Mouse (Mus musculus): ENCODE data around the gene Prkn. TPM values are rescaled to one million over a fixed set of nuclear protein-coding genes. Genes with fewer than 3 reads are reported as not detected.

The Prkn gene
- polyA plus RNA-seq, 1 experiment: 16.7 TPM

GRCm38 (mm10) chr17:11705005-11705404, 864.8 kb downstream of the Prkn start:
- no peak overlapping the region for H3K27ac ChIP-seq (ENCODE audit: insufficient read depth, low read length)
- WGBS: 93% methylated on average over 4 of the region's 4 CpGs
- H3K4me1 ChIP-seq (ENCODE audit: control insufficient read depth, insufficient read depth, low read length): peaks cover 2% of the 10 kb centered on the region; the same call in 1 of the 2 replicates
- DNase-seq: no peak
- no peaks in the 10 kb centered on the region for H3K27me3 ChIP-seq (ENCODE audit: control insufficient read depth, insufficient read depth, low read length)
- no peak for TF ChIP-seq CTCF (IDR thresholded peaks at IDR 0.05; ENCODE audit: borderline replicate concordance, insufficient read depth, low read depth, low read length)
- TF ChIP-seq POLR2A (IDR thresholded peaks at IDR 0.05; ENCODE audit: borderline replicate concordance, insufficient read depth, low read length): no peak
- H3K4me3 ChIP-seq (replicated peaks; ENCODE audit: insufficient read depth, low read depth, low read length): no peak overlapping the region

GRCm38 (mm10) chr17:11705761-11706160, 865.6 kb downstream of the Prkn start:
- no peaks in the 10 kb centered on the region for H3K27me3 ChIP-seq (ENCODE audit: control insufficient read depth, insufficient read depth, low read length)
- TF ChIP-seq CTCF (IDR thresholded peaks at IDR 0.05; ENCODE audit: borderline replicate concordance, insufficient read depth, low read depth, low read length) (no peak), POLR2A (IDR thresholded peaks at IDR 0.05; ENCODE audit: borderline replicate concordance, insufficient read depth, low read length) (no peak)
- H3K4me1 ChIP-seq (ENCODE audit: control insufficient read depth, insufficient read depth, low read length): peaks cover 2% of the 10 kb centered on the region; the same call in 1 of the 2 replicates
- no peak for DNase-seq
- no peak overlapping the region for H3K27ac ChIP-seq (ENCODE audit: insufficient read depth, low read length)
- WGBS: 95% methylated on average over 9 of the region's 9 CpGs
- no peak overlapping the region for H3K4me3 ChIP-seq (replicated peaks; ENCODE audit: insufficient read depth, low read depth, low read length)

- no peak overlapping the region for H3K27ac ChIP-seq (ENCODE audit: insufficient read depth, low read length)
- TF ChIP-seq CTCF (IDR thresholded peaks at IDR 0.05; ENCODE audit: borderline replicate concordance, insufficient read depth, low read depth, low read length): no peak
- TF ChIP-seq POLR2A (IDR thresholded peaks at IDR 0.05; ENCODE audit: borderline replicate concordance, insufficient read depth, low read length): no peak
- H3K4me3 ChIP-seq (replicated peaks; ENCODE audit: insufficient read depth, low read depth, low read length): no peak overlapping the region
- H3K27me3 ChIP-seq (ENCODE audit: control insufficient read depth, insufficient read depth, low read length): no peaks in the 10 kb centered on the region
- no peak for DNase-seq
- H3K4me1 ChIP-seq (ENCODE audit: control insufficient read depth, insufficient read depth, low read length): no peaks in the 10 kb centered on the region
- WGBS: 36% methylated on average over 4 of the region's 4 CpGs
Measured at GRCm38 (mm10) chr17:11712066-11712465, 871.9 kb downstream of the Prkn start.

GRCm38 (mm10) chr17:11719801-11720200, 879.6 kb downstream of the Prkn start:
- Histone ChIP-seq H3K27me3 (ENCODE audit: control insufficient read depth, insufficient read depth, low read length) (no peaks in the 10 kb centered on the region), H3K4me1 (ENCODE audit: control insufficient read depth, insufficient read depth, low read length) (no peaks in the 10 kb centered on the region), H3K4me3 (replicated peaks; ENCODE audit: insufficient read depth, low read depth, low read length) (no peak overlapping the region), H3K27ac (ENCODE audit: insufficient read depth, low read length) (no peak overlapping the region)
- no peak for DNase-seq
- 94% methylated on average over 6 of the region's 6 CpGs for WGBS
- TF ChIP-seq CTCF (IDR thresholded peaks at IDR 0.05; ENCODE audit: borderline replicate concordance, insufficient read depth, low read depth, low read length) (no peak), POLR2A (IDR thresholded peaks at IDR 0.05; ENCODE audit: borderline replicate concordance, insufficient read depth, low read length) (no peak)

GRCm38 (mm10) chr17:11721906-11722305, 881.7 kb downstream of the Prkn start:
- Histone ChIP-seq H3K27me3 (ENCODE audit: control insufficient read depth, insufficient read depth, low read length) (no peaks in the 10 kb centered on the region), H3K4me3 (replicated peaks; ENCODE audit: insufficient read depth, low read depth, low read length) (no peak overlapping the region), H3K27ac (ENCODE audit: insufficient read depth, low read length) (no peak overlapping the region), H3K4me1 (ENCODE audit: control insufficient read depth, insufficient read depth, low read length) (no peaks in the 10 kb centered on the region)
- TF ChIP-seq POLR2A (IDR thresholded peaks at IDR 0.05; ENCODE audit: borderline replicate concordance, insufficient read depth, low read length): no peak
- no peak for TF ChIP-seq CTCF (IDR thresholded peaks at IDR 0.05; ENCODE audit: borderline replicate concordance, insufficient read depth, low read depth, low read length)
- 76% methylated on average over 5 of the region's 5 CpGs for WGBS
- DNase-seq: no peak

- Histone ChIP-seq H3K27me3 (ENCODE audit: control insufficient read depth, insufficient read depth, low read length) (no peaks in the 10 kb centered on the region), H3K27ac (ENCODE audit: insufficient read depth, low read length) (no peak overlapping the region), H3K4me3 (replicated peaks; ENCODE audit: insufficient read depth, low read depth, low read length) (no peak overlapping the region), H3K4me1 (ENCODE audit: control insufficient read depth, insufficient read depth, low read length) (no peaks in the 10 kb centered on the region)
- no peak for TF ChIP-seq POLR2A (IDR thresholded peaks at IDR 0.05; ENCODE audit: borderline replicate concordance, insufficient read depth, low read length)
- TF ChIP-seq CTCF (IDR thresholded peaks at IDR 0.05; ENCODE audit: borderline replicate concordance, insufficient read depth, low read depth, low read length): no peak
- WGBS: 92% methylated on average over 1 of the region's 1 CpGs
- DNase-seq: no peak
Measured at GRCm38 (mm10) chr17:11722478-11722877, 882.3 kb downstream of the Prkn start.

- H3K27ac ChIP-seq (ENCODE audit: insufficient read depth, low read length): no peak overlapping the region
- H3K4me3 ChIP-seq (replicated peaks; ENCODE audit: insufficient read depth, low read depth, low read length): no peak overlapping the region
- 96% methylated on average over 3 of the region's 3 CpGs for WGBS
- no peaks in the 10 kb centered on the region for H3K4me1 ChIP-seq (ENCODE audit: control insufficient read depth, insufficient read depth, low read length)
- no peaks in the 10 kb centered on the region for H3K27me3 ChIP-seq (ENCODE audit: control insufficient read depth, insufficient read depth, low read length)
- no peak for TF ChIP-seq CTCF (IDR thresholded peaks at IDR 0.05; ENCODE audit: borderline replicate concordance, insufficient read depth, low read depth, low read length)
- no peak for TF ChIP-seq POLR2A (IDR thresholded peaks at IDR 0.05; ENCODE audit: borderline replicate concordance, insufficient read depth, low read length)
- no peak for DNase-seq
Measured at GRCm38 (mm10) chr17:11724135-11724534, 884.0 kb downstream of the Prkn start.

- DNase-seq: no peak
- 43% methylated on average over 1 of the region's 1 CpGs for WGBS
- TF ChIP-seq CTCF (IDR thresholded peaks at IDR 0.05; ENCODE audit: borderline replicate concordance, insufficient read depth, low read depth, low read length): no peak
- no peak for TF ChIP-seq POLR2A (IDR thresholded peaks at IDR 0.05; ENCODE audit: borderline replicate concordance, insufficient read depth, low read length)
- Histone ChIP-seq H3K27ac (ENCODE audit: insufficient read depth, low read length) (no peak overlapping the region), H3K4me1 (ENCODE audit: control insufficient read depth, insufficient read depth, low read length) (no peaks in the 10 kb centered on the region), H3K4me3 (replicated peaks; ENCODE audit: insufficient read depth, low read depth, low read length) (no peak overlapping the region), H3K27me3 (ENCODE audit: control insufficient read depth, insufficient read depth, low read length) (no peaks in the 10 kb centered on the region)
Measured at GRCm38 (mm10) chr17:11727101-11727500, 886.9 kb downstream of the Prkn start.

Data from cerebellum, adult 2 months (tissue).